Mouse (Mus musculus): ENCODE measurements around the gene Bcar3. TPM values are rescaled to one million over a fixed set of nuclear protein-coding genes. Genes with fewer than 3 reads are reported as not detected.
A peak's percentile ranks its signal among the peaks of the same experiment; 100 is the strongest.

The Bcar3 gene
- polyA plus RNA-seq, 1 experiment from 2014 or later = 16.9 TPM

DNA sequence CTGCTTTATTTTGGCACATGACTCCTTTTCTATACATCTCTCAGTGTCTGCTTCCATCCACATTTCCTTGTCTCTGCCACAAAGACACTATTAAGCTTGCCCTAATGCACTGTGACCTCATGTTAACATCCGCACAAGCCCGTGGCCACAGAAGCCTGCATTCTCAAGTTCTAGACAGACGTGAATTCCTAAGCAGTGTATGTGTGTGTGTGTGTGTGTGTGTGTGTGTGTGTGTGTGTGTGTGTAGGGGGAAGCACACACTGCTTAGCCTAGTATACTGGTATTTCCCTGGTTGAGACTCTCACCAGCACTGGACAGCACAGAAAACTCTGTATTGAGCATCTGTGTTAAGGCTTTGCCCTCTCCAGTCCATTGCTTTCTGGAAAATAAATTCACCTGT, 70.6 kb downstream of the Bcar3 start:
- no peak overlapping the region for H3K4me3 ChIP-seq (ENCODE audit: low read length)
- H3K4me2 ChIP-seq (ENCODE audit: low read depth, low read length) = no peak overlapping the region
- H3K36me3 ChIP-seq (ENCODE audit: control insufficient read depth, insufficient read depth, low read length) = no peaks in the 10 kb centered on the region
- no peaks in the 10 kb centered on the region for H3K27me3 ChIP-seq (ENCODE audit: control insufficient read depth, insufficient read depth, low read depth, low read length)
- 44% methylated on average over 3 of the region's 3 CpGs for WGBS
- H3K9me3 ChIP-seq (ENCODE audit: control insufficient read depth, low read length) = no peaks in the 10 kb centered on the region
- H3K27ac ChIP-seq (ENCODE audit: low read length) = peak overlapping the region; percentile 38; the same call in 1 of the 2 replicates
- H3K9ac ChIP-seq (ENCODE audit: low read length) = no peak overlapping the region
- peaks cover 11% of the 10 kb centered on the region for H3K4me1 ChIP-seq (replicated peaks; ENCODE audit: control insufficient read depth, insufficient read depth, low read length)
- ATAC-seq (ENCODE audit: low read depth) = peak; percentile 24; the same call in 1 of the 2 replicates

DNA sequence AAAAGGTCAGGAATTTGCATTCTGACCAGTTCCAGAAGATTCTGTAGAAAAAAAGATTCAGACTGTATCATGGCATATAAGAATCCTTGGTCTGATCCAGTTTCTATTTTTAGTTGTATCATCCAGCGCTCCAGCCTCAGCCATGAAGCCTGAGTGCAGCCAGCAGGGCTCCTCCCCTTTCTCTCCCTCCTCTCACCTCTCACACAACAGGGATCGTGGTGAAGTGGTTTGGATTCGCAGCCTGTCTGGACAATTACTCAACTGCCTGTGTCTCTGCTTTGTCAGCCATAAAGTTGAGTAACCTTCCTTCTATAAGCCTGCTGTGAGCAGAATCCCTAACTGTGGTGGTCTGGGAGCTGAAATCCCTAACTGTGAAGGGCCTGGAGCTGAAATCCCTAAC, 71.4 kb downstream of the Bcar3 start:
- ATAC-seq (ENCODE audit: low read depth) = peak; percentile 89
- no peaks in the 10 kb centered on the region for H3K9me3 ChIP-seq (ENCODE audit: control insufficient read depth, low read length)
- no peak overlapping the region for H3K4me3 ChIP-seq (ENCODE audit: low read length)
- H3K36me3 ChIP-seq (ENCODE audit: control insufficient read depth, insufficient read depth, low read length) = no peaks in the 10 kb centered on the region
- WGBS = 10% methylated on average over 3 of the region's 3 CpGs
- peak overlapping the region; percentile 4; the same call in 1 of the 2 replicates for H3K27ac ChIP-seq (ENCODE audit: low read length)
- no peak overlapping the region for H3K9ac ChIP-seq (ENCODE audit: low read length)
- H3K4me1 ChIP-seq (replicated peaks; ENCODE audit: control insufficient read depth, insufficient read depth, low read length) = peaks cover 11% of the 10 kb centered on the region
- H3K4me2 ChIP-seq (ENCODE audit: low read depth, low read length) = no peak overlapping the region
- no peaks in the 10 kb centered on the region for H3K27me3 ChIP-seq (ENCODE audit: control insufficient read depth, insufficient read depth, low read depth, low read length)

DNA sequence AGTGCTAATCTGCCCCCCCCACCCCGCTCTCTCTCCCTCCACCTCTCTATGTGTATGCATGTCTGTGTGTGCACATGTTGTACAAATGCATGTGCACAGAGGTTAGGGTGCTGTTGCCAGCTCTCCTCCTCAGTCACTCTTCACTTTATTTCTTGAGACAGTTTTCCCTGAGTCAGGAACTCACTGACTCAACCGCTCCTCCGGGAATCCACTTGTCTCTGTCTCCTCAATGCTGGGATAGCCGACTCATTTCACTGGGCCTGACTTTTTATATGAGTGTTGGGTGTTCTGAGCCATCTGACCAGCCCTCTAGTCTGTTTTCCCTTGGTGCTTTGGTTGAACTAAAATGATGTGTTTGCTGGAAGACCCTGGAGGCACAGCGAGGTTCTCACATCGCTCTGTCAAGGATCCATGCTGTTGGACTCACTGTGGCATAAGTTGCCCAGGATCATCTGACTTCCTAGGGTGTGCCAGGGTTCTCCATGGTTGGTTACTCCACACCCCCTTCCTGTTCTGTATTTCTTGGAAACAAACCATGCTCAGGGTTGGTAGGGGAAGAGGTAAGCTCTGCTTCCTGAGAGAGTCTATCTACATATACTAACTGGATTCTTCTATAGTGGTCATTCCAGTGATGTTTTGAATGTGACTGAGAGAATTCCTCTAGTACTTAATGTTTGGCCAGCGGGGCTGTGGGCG, 77.9 kb downstream of the Bcar3 start:
- H3K36me3 ChIP-seq (ENCODE audit: control insufficient read depth, insufficient read depth, low read length) = no peaks in the 10 kb centered on the region
- 75% methylated on average over 8 of the region's 8 CpGs for WGBS
- H3K27me3 ChIP-seq (ENCODE audit: control insufficient read depth, insufficient read depth, low read depth, low read length) = no peaks in the 10 kb centered on the region
- no peak overlapping the region for H3K27ac ChIP-seq (ENCODE audit: low read length)
- no peak overlapping the region for H3K9ac ChIP-seq (ENCODE audit: low read length)
- H3K4me1 ChIP-seq (replicated peaks; ENCODE audit: control insufficient read depth, insufficient read depth, low read length) = peaks cover 8% of the 10 kb centered on the region; the same call in 1 of the 2 replicates
- 0 out of 2 replicates have a peak, but pooled peaks have one; percentile 23 for ATAC-seq (ENCODE audit: low read depth)
- H3K4me3 ChIP-seq (ENCODE audit: low read length) = no peak overlapping the region
- no peaks in the 10 kb centered on the region for H3K9me3 ChIP-seq (ENCODE audit: control insufficient read depth, low read length)
- H3K4me2 ChIP-seq (ENCODE audit: low read depth, low read length) = no peak overlapping the region

DNA sequence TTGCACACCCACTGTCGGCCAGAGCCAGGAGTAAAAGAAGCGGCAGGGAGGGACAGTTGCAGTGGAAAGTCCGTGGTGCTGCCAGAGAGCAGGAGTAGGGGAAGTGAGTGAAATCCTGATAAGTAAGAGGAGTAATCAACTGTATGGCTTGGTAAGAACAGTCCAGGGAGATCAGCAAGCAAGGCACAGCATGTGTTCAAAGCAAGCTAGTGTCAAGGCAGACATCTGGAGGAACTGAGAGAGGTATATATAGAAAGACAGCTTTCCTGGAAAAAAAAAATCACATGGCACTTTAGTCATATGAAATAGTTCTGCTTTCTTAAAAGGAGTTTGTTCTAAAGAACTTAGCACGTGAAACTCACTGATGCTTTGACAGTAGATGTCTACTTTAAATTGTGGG, 78.7 kb downstream of the Bcar3 start:
- ATAC-seq (ENCODE audit: low read depth) = no peak
- no peak overlapping the region for H3K27ac ChIP-seq (ENCODE audit: low read length)
- WGBS = 48% methylated on average over 4 of the region's 4 CpGs
- H3K9ac ChIP-seq (ENCODE audit: low read length) = no peak overlapping the region
- H3K27me3 ChIP-seq (ENCODE audit: control insufficient read depth, insufficient read depth, low read depth, low read length) = no peaks in the 10 kb centered on the region
- H3K4me1 ChIP-seq (replicated peaks; ENCODE audit: control insufficient read depth, insufficient read depth, low read length) = peaks cover 16% of the 10 kb centered on the region
- no peaks in the 10 kb centered on the region for H3K36me3 ChIP-seq (ENCODE audit: control insufficient read depth, insufficient read depth, low read length)
- H3K4me3 ChIP-seq (ENCODE audit: low read length) = no peak overlapping the region
- no peaks in the 10 kb centered on the region for H3K9me3 ChIP-seq (ENCODE audit: control insufficient read depth, low read length)
- no peak overlapping the region for H3K4me2 ChIP-seq (ENCODE audit: low read depth, low read length)

DNA sequence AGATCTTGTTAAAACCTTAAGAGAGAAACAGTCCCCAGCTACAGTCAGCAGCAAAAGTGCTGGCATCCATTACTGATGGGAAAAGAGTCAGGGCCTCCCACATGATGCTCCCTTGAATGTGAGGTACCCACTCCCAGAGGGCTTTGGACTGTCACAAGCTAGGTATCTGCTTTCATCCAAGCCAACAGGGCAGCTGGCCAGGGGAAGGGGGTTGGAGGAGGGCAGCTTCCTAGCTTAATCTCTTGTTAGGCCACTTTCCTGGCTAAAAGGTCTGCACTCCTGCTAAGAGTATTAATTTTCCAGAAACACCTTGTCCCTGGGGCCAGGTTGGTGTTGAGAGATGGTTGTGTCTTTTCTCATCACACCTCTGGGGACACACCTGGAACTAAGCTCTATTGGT, 82.1 kb downstream of the Bcar3 start:
- Histone ChIP-seq H3K27ac (ENCODE audit: low read length) (no peak overlapping the region), H3K27me3 (ENCODE audit: control insufficient read depth, insufficient read depth, low read depth, low read length) (no peaks in the 10 kb centered on the region), H3K9me3 (ENCODE audit: control insufficient read depth, low read length) (no peaks in the 10 kb centered on the region), H3K9ac (ENCODE audit: low read length) (no peak overlapping the region), H3K36me3 (ENCODE audit: control insufficient read depth, insufficient read depth, low read length) (no peaks in the 10 kb centered on the region), H3K4me1 (replicated peaks; ENCODE audit: control insufficient read depth, insufficient read depth, low read length) (peaks cover 19% of the 10 kb centered on the region), H3K4me2 (ENCODE audit: low read depth, low read length) (no peak overlapping the region), H3K4me3 (ENCODE audit: low read length) (no peak overlapping the region)
- ATAC-seq (ENCODE audit: low read depth) = no peak

DNA sequence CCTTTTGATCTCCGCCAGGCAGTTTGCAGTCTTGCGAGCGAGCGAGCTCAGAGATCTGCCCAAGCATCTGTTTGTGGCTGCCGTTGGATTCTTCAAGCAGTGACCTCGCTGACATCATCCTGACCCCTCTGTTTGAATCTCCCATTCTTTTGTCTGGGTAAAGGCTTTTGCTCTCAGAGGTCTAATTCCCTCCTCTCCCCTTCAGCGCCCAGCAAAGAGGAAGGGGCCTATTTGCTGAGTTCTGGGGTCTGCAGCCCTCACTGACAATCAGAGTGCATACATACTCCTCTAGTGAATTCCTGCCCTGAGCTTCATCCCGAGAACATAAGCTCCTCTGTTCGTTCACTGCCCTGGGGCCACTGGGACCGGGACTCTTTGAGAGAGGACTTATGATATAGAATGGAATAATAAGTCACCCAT, 82.5 kb downstream of the Bcar3 start:
- no peaks in the 10 kb centered on the region for H3K9me3 ChIP-seq (ENCODE audit: control insufficient read depth, low read length)
- no peaks in the 10 kb centered on the region for H3K36me3 ChIP-seq (ENCODE audit: control insufficient read depth, insufficient read depth, low read length)
- H3K4me2 ChIP-seq (ENCODE audit: low read depth, low read length) = no peak overlapping the region
- no peak overlapping the region for H3K27ac ChIP-seq (ENCODE audit: low read length)
- H3K27me3 ChIP-seq (ENCODE audit: control insufficient read depth, insufficient read depth, low read depth, low read length) = no peaks in the 10 kb centered on the region
- H3K9ac ChIP-seq (ENCODE audit: low read length) = no peak overlapping the region
- ATAC-seq (ENCODE audit: low read depth) = no peak
- peaks cover 19% of the 10 kb centered on the region for H3K4me1 ChIP-seq (replicated peaks; ENCODE audit: control insufficient read depth, insufficient read depth, low read length)
- H3K4me3 ChIP-seq (ENCODE audit: low read length) = no peak overlapping the region
- 46% methylated on average over 10 of the region's 10 CpGs for WGBS

DNA sequence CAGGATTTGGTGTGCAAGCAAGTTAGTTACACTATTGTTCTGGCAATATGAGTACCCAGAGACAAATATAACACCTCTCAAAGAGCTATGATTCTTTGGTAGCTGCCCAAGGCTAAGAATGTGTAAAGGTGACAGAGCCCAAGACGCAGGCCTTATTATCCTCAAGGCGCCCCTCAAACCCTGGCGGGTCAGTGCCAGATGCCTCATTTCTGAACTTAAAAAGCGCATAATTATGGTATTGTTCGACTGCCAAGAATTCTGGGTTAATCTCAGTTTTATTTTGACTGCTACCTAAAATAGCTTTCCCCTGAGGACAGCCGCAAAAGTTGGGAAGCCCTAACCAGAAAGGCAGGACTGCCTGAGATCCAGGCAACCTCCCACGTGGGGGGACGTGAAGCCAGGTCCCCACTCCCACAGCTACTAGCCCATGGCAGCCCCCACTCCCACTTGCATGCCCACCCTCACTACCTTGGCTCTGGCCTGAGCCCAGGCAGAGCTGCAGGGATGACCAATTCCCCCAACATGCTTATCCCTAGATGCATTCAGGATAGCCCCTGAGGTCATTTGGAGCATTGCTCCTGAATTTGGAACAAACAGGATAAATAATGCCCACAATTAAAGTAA, 83.0 kb downstream of the Bcar3 start:
- H3K27me3 ChIP-seq (ENCODE audit: control insufficient read depth, insufficient read depth, low read depth, low read length) = no peaks in the 10 kb centered on the region
- H3K9me3 ChIP-seq (ENCODE audit: control insufficient read depth, low read length) = no peaks in the 10 kb centered on the region
- no peak overlapping the region for H3K9ac ChIP-seq (ENCODE audit: low read length)
- H3K36me3 ChIP-seq (ENCODE audit: control insufficient read depth, insufficient read depth, low read length) = no peaks in the 10 kb centered on the region
- no peak overlapping the region for H3K4me3 ChIP-seq (ENCODE audit: low read length)
- H3K4me2 ChIP-seq (ENCODE audit: low read depth, low read length) = no peak overlapping the region
- no peak overlapping the region for H3K27ac ChIP-seq (ENCODE audit: low read length)
- peaks cover 19% of the 10 kb centered on the region for H3K4me1 ChIP-seq (replicated peaks; ENCODE audit: control insufficient read depth, insufficient read depth, low read length)
- 43% methylated on average over 8 of the region's 8 CpGs for WGBS
- peak; percentile 31; the same call in 1 of the 2 replicates for ATAC-seq (ENCODE audit: low read depth)

DNA sequence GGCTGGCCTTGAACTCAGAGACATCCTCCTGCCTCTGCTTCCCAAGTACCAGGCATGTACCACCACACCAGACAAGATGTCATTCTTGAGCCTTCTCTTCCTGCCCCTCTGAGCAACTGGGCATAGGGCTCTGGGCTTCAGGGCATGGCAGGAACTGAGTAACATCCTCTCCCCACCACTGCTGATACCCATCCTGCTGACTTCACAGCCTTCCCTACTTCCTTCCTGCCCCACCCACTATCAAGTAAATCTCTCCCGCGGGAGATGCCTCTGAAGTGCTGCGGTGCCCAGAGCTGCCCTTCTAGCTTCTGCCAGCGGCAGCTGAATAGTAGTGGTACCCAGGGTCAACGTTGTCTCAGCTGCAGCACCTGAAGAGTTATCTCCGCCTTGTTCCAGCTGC, 84.7 kb downstream of the Bcar3 start:
- ATAC-seq (ENCODE audit: low read depth) = no peak
- H3K27me3 ChIP-seq (ENCODE audit: control insufficient read depth, insufficient read depth, low read depth, low read length) = no peaks in the 10 kb centered on the region
- no peak overlapping the region for H3K9ac ChIP-seq (ENCODE audit: low read length)
- WGBS = 61% methylated on average over 6 of the region's 6 CpGs
- peaks cover 19% of the 10 kb centered on the region for H3K4me1 ChIP-seq (replicated peaks; ENCODE audit: control insufficient read depth, insufficient read depth, low read length)
- no peak overlapping the region for H3K4me2 ChIP-seq (ENCODE audit: low read depth, low read length)
- no peaks in the 10 kb centered on the region for H3K9me3 ChIP-seq (ENCODE audit: control insufficient read depth, low read length)
- H3K36me3 ChIP-seq (ENCODE audit: control insufficient read depth, insufficient read depth, low read length) = no peaks in the 10 kb centered on the region
- H3K4me3 ChIP-seq (ENCODE audit: low read length) = no peak overlapping the region
- H3K27ac ChIP-seq (ENCODE audit: low read length) = no peak overlapping the region

DNA sequence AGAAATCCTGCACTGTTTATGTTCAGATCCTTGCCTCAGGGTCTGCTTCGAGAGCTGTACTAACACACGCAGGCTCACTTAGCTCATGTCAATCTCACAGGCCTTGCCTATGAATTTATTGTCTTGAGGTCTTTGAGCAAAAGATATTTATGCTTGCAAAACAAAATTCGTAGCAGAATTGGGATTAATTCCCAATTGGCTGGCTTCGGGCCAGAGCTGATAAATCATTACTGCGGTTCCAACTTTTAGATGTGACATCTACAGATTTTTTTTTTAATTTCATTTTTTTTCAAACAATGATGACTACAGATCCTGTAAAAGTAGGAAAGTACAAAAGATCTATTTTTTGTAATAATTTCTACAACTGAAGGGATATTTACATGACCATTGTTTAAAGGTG, 86.8 kb downstream of the Bcar3 start:
- H3K27ac ChIP-seq (ENCODE audit: low read length) = no peak overlapping the region
- no peak for ATAC-seq (ENCODE audit: low read depth)
- no peak overlapping the region for H3K4me3 ChIP-seq (ENCODE audit: low read length)
- H3K9me3 ChIP-seq (ENCODE audit: control insufficient read depth, low read length) = no peaks in the 10 kb centered on the region
- H3K9ac ChIP-seq (ENCODE audit: low read length) = no peak overlapping the region
- H3K4me2 ChIP-seq (ENCODE audit: low read depth, low read length) = no peak overlapping the region
- H3K27me3 ChIP-seq (ENCODE audit: control insufficient read depth, insufficient read depth, low read depth, low read length) = no peaks in the 10 kb centered on the region
- H3K36me3 ChIP-seq (ENCODE audit: control insufficient read depth, insufficient read depth, low read length) = no peaks in the 10 kb centered on the region
- H3K4me1 ChIP-seq (replicated peaks; ENCODE audit: control insufficient read depth, insufficient read depth, low read length) = peaks cover 19% of the 10 kb centered on the region
- WGBS = 60% methylated on average over 5 of the region's 5 CpGs
